Mouse (Mus musculus) liver, embryonic 12.5 days (tissue): ENCODE measurements around the gene Olfr312. TPM values are rescaled to one million over a fixed set of nuclear protein-coding genes. Genes with fewer than 3 reads are reported as not detected.

Experiments
- ATAC-seq: fragments of 200-750 bp; cut with Nextera tagmentation; 2 replicates; pipeline ENCODE4 v1.8.0; 2017; ENCODE audit warnings: moderate number of reproducible peaks, mild to moderate bottlenecking, moderate library complexity
- H3K27ac ChIP-seq: fragments of 300-500 bp; sonication (generic); 2 replicates; pipeline ENCODE4 v1.5.1; 2016; ENCODE audit warnings: mild to moderate bottlenecking
- H3K27me3 ChIP-seq: fragments of 300-500 bp; sonication (generic); replicated peaks from 2 replicates; pipeline ENCODE4 v1.6.1; 2016; ENCODE audit warnings: mild to moderate bottlenecking, moderate library complexity
- H3K36me3 ChIP-seq: fragments of 300-500 bp; sonication (generic); 2 replicates; pipeline ENCODE4 v1.6.1; 2016; ENCODE audit warnings: mild to moderate bottlenecking, moderate library complexity
- H3K4me1 ChIP-seq: fragments of 300-500 bp; sonication (generic); 2 replicates; pipeline ENCODE4 v1.6.1; 2016
- H3K4me2 ChIP-seq: fragments of 300-500 bp; sonication (generic); 2 replicates; pipeline ENCODE4 v1.6.1; 2016; ENCODE audit warnings: mild to moderate bottlenecking, moderate library complexity
- H3K4me3 ChIP-seq: fragments of 300-500 bp; sonication (generic); 2 replicates; pipeline ENCODE4 v1.5.1; 2016; ENCODE audit warnings: mild to moderate bottlenecking, moderate library complexity
- H3K9ac ChIP-seq: fragments of 300-500 bp; sonication (generic); 2 replicates; pipeline ENCODE4 v1.6.1; 2016; ENCODE audit warnings: mild to moderate bottlenecking, moderate library complexity
- H3K9me3 ChIP-seq: fragments of 300-500 bp; sonication (generic); replicated peaks from 2 replicates; pipeline ENCODE4 v1.6.1; 2016; ENCODE audit warnings: mild to moderate bottlenecking, moderate library complexity
- WGBS: fragments of 180-500 bp; shearing (Covaris S2); methylation state at CpG from one replicate; pipeline ENCODE4 v1.1.7; 2016; ENCODE audit not compliant: insufficient replicate concordance; 5-methylcytosine and 5-hydroxymethylcytosine counted together
- polyA plus RNA-seq: library from polyadenylated mRNA; unstranded; fragments of >200 nt; fragmentation: Nextera tagmentation; extraction: Ambion mirVana; gene quantifications from 2 replicates; pipeline ENCODE4 v1.2.1, GENCODE M21; 2016

The Olfr312 gene
- polyA plus RNA-seq, 1 experiment from 2014 or later: not detected

DNA sequence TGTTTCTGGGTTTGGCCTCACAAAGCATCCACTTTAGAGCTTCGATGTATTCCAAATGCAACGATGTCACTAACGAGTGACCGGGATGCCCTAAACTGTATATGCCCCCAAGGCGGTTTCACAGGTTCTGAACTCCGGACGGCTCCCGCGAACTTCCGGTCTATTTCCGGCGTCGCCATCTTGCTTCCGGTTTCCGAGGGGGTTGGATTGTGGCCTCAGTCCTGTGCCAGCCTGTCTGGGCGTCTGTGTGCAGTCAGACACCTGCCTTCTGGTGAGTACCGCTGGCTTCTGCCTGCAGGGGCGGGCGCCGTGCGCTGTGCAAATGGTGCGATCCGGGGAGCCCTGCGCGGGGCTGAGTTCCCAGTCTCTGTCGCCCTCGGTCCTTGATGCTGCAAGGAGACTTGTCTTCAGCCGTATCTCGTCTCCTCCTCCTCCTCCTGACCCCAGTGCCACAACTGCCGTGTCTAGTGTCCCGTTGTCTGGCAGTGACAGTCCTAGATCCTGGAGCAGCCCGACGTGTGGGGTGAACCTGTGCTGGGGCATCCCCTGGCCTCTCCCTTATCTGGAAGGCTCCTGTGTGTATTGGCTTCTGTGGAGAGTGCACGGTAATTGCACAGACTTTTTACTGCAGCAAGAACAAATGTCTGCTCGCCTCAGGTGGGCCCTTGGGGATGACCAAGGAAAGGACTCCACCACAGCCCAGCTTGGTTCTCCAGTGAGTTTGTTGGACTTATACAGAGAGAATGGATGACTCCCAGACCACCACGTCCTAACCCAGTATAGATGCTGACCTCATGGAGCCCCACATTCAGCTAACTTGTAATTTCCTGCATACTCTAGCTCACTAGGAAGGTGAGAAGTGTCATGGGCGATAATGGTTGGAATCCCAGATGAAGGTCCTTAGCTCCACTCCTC is 38.3 kb downstream of the Olfr312 start, which contains the start of gene 2810021J22Rik:
Gene 2810021J22Rik (plus strand): TSS at position 178 of the 915 bp plus-strand sequence.
- peak within 1 kb of the TSS; percentile 83 for H3K9ac ChIP-seq
- H3K27me3 ChIP-seq: 0 out of 2 replicates have a peak, but pooled peaks cover 6% of the 10 kb centered on the region
- H3K27ac ChIP-seq: peak within 1 kb of the TSS; percentile 91
- peak within 1 kb of the TSS; percentile 82 for H3K4me3 ChIP-seq
- peak; percentile 91 for ATAC-seq
- H3K9me3 ChIP-seq: no peaks in the 10 kb centered on the region
- H3K4me2 ChIP-seq: peak within 1 kb of the TSS; percentile 87
- H3K4me1 ChIP-seq: peaks cover 17% of the 10 kb centered on the region
- WGBS: 3% methylated on average over 37 of the region's 37 CpGs
- peaks cover 26% of the 10 kb centered on the region for H3K36me3 ChIP-seq

DNA sequence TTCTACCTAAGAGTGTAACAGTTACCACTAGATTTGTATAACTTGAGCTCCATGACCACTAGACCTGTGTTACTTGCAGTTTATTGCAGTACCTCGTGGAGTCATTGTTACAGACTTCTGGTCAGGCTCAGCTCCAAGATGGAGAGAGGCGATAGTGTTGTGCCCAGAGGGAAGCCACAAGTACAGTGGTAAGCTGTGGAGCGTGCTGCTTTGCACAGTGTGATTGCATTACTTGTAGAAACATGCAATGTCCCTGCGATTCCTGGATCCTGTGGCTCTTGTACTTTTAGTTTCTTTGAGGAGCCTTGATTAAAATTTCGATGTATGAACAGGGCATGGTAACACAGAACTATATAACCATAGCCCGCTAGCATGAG is 38.9 kb downstream of the Olfr312 start:
- Histone ChIP-seq H3K27ac (no peak overlapping the region; the same call in 1 of the 2 replicates), H3K4me1 (peaks cover 17% of the 10 kb centered on the region), H3K4me3 (peak overlapping the region; percentile 82), H3K36me3 (peaks cover 26% of the 10 kb centered on the region), H3K9me3 (no peaks in the 10 kb centered on the region), H3K9ac (peak overlapping the region; percentile 83), H3K4me2 (peak overlapping the region; percentile 87), H3K27me3 (0 out of 2 replicates have a peak, but pooled peaks cover 6% of the 10 kb centered on the region)
- WGBS: 69% methylated on average over 6 of the region's 6 CpGs
- ATAC-seq: no peak

GRCm38 (mm10) chr11:58870961-58871360 is 41.9 kb downstream of the Olfr312 start:
- ATAC-seq: no peak
- 83% methylated on average over 4 of the region's 4 CpGs for WGBS

GRCm38 (mm10) chr11:58883756-58884155 is 54.7 kb downstream of the Olfr312 start:
- no peaks in the 10 kb centered on the region for H3K4me1 ChIP-seq
- peaks cover 41% of the 10 kb centered on the region for H3K36me3 ChIP-seq
- no peak overlapping the region for H3K4me3 ChIP-seq
- no peaks in the 10 kb centered on the region for H3K27me3 ChIP-seq
- no peak overlapping the region for H3K9ac ChIP-seq
- 68% methylated on average over 8 of the region's 8 CpGs for WGBS
- H3K27ac ChIP-seq: no peak overlapping the region
- ATAC-seq: no peak
- H3K4me2 ChIP-seq: no peak overlapping the region
- no peaks in the 10 kb centered on the region for H3K9me3 ChIP-seq

More at GRCm38 (mm10) chr11:58870961-58871360, 41.9 kb downstream of the Olfr312 start:
- Histone ChIP-seq H3K9me3 (no peaks in the 10 kb centered on the region), H3K36me3 (peaks cover 36% of the 10 kb centered on the region), H3K4me1 (peaks cover 17% of the 10 kb centered on the region), H3K4me3 (no peak overlapping the region), H3K27me3 (no peaks in the 10 kb centered on the region), H3K4me2 (no peak overlapping the region), H3K27ac (no peak overlapping the region), H3K9ac (no peak overlapping the region)

Other genes with a start within 250 kb of the Olfr312 start
- not detected in 2 replicates for gene Olfr324, start 234.1 kb upstream of the Olfr312 start, polyA plus RNA-seq
- not detected in 2 replicates for gene 2210407C18Rik, start 213.2 kb upstream of the Olfr312 start, polyA plus RNA-seq
- not detected in 2 replicates for gene Olfr323, start 198.7 kb upstream of the Olfr312 start, polyA plus RNA-seq
- gene Trim58, start 188.8 kb upstream of the Olfr312 start, polyA plus RNA-seq: 9.2 and 10.1 TPM in 2 replicates
- gene Olfr322, start 170.5 kb upstream of the Olfr312 start, polyA plus RNA-seq: not detected in 2 replicates
- gene Olfr320, start 148.1 kb upstream of the Olfr312 start, polyA plus RNA-seq: not detected in 2 replicates
- not detected in 2 replicates for gene Olfr319, start 130.1 kb upstream of the Olfr312 start, polyA plus RNA-seq
- gene Olfr318, start 105.2 kb upstream of the Olfr312 start, polyA plus RNA-seq: not detected in 2 replicates
- not detected in 2 replicates for gene Olfr317, start 90.0 kb upstream of the Olfr312 start, polyA plus RNA-seq
- gene Olfr316, start 76.5 kb upstream of the Olfr312 start, polyA plus RNA-seq: not detected in 2 replicates
- gene Olfr315, start 56.0 kb upstream of the Olfr312 start, polyA plus RNA-seq: not detected in 2 replicates
- not detected in 2 replicates for gene Olfr314, start 46.3 kb upstream of the Olfr312 start, polyA plus RNA-seq
- gene Fam183b, start 27.3 kb upstream of the Olfr312 start, polyA plus RNA-seq: 0.31 TPM in 1 of 2 replicates, not detected in the other
- not detected in 2 replicates for gene Olfr313, start 14.2 kb upstream of the Olfr312 start, polyA plus RNA-seq
- gene Olfr311, start 10.0 kb downstream of the Olfr312 start, polyA plus RNA-seq: not detected in 2 replicates
- 2.5 and 2.8 TPM in 2 replicates for gene Gm12258, start 17.9 kb downstream of the Olfr312 start, polyA plus RNA-seq
- gene 2810021J22Rik, start 38.0 kb downstream of the Olfr312 start, polyA plus RNA-seq: 3.2 and 3.6 TPM in 2 replicates
- 6.1 and 7.1 TPM in 2 replicates for gene Zfp39, start 75.0 kb downstream of the Olfr312 start, polyA plus RNA-seq
- gene Btnl10, start 88.7 kb downstream of the Olfr312 start, polyA plus RNA-seq: 9.5 and 10.9 TPM in 2 replicates
- gene Rnf187, start 109.7 kb downstream of the Olfr312 start, polyA plus RNA-seq: 200 and 207 TPM in 2 replicates
- 5.3 and 5.7 TPM in 2 replicates for gene Hist3h2ba, start 119.7 kb downstream of the Olfr312 start, polyA plus RNA-seq
- gene Hist3h2a, start 125.4 kb downstream of the Olfr312 start, polyA plus RNA-seq: 14.3 and 16.9 TPM in 2 replicates
- gene Trim17, start 125.4 kb downstream of the Olfr312 start, polyA plus RNA-seq: 0.07 and 0.13 TPM in 2 replicates
- gene Trim11, start 148.9 kb downstream of the Olfr312 start, polyA plus RNA-seq: 11.2 and 11.5 TPM in 2 replicates